Mouse (Mus musculus) kidney, postnatal 0 days (tissue): ENCODE data around the gene Slc2a1. TPM values are rescaled to one million over a fixed set of nuclear protein-coding genes. Genes with fewer than 3 reads are reported as not detected.

Source experiments
- ATAC-seq: fragments of 200-750 bp; cut with Nextera tagmentation; replicated peaks from 2 replicates; pipeline ENCODE4 v1.8.0; 2017; ENCODE audit warnings: low read depth, moderate number of reproducible peaks, moderate TSS enrichment, moderate library complexity; ENCODE audit not compliant: low FRiP score
- DNase-seq: peaks from one replicate; pipeline ENCODE4 v3.0.0-alpha.2; 2016; ENCODE audit warnings: low spot score
- H3K27ac ChIP-seq: fragments of 300-500 bp; sonication (generic); 2 replicates; pipeline ENCODE4 v1.5.1; 2014; ENCODE audit warnings: mild to moderate bottlenecking
- H3K27me3 ChIP-seq: fragments of 300-500 bp; sonication (generic); 2 replicates; pipeline ENCODE4 v1.6.1; 2014; ENCODE audit warnings: low read length, mixed read lengths; ENCODE audit not compliant: insufficient read depth
- H3K36me3 ChIP-seq: fragments of 300-500 bp; sonication (generic); 2 replicates; pipeline ENCODE4 v1.6.1; 2014; ENCODE audit warnings: low read length, mixed read lengths; ENCODE audit not compliant: insufficient read depth
- H3K4me1 ChIP-seq: fragments of 300-500 bp; sonication (generic); replicated peaks from 2 replicates; pipeline ENCODE4 v1.6.1; 2014; ENCODE audit warnings: antibody characterized with exemption, low read length, mixed read lengths; ENCODE audit not compliant: insufficient read depth
- H3K4me2 ChIP-seq: fragments of 300-500 bp; sonication (generic); 2 replicates; pipeline ENCODE4 v1.6.1; 2014; ENCODE audit warnings: mild to moderate bottlenecking, low read length, moderate library complexity, mixed read lengths
- H3K4me3 ChIP-seq: fragments of 300-500 bp; sonication (generic); replicated peaks from 2 replicates; pipeline ENCODE4 v1.5.1; 2014; ENCODE audit warnings: low read depth, low read length
- H3K9ac ChIP-seq: fragments of 300-500 bp; sonication (generic); 2 replicates; pipeline ENCODE4 v1.6.1; 2014; ENCODE audit warnings: low read depth, low read length
- H3K9me3 ChIP-seq: fragments of 300-500 bp; sonication (generic); replicated peaks from 2 replicates; pipeline ENCODE4 v1.6.1; 2016; ENCODE audit warnings: low read length, inconsistent platforms, mixed read lengths
- CTCF ChIP-seq: IDR thresholded peaks from 2 replicates; pipeline ENCODE4 v1.5.1; 2016; ENCODE audit warnings: antibody characterized with exemption, low read depth, mild to moderate bottlenecking, moderate library complexity
- WGBS: fragments of 180-500 bp; shearing (Covaris S2); extraction: QIAGEN DNeasy Blood & Tissue Kit; methylation state at CpG from one replicate; pipeline ENCODE4 v1.1.7; 2014; 5-methylcytosine and 5-hydroxymethylcytosine counted together
- polyA plus RNA-seq: library from polyadenylated mRNA; unstranded; fragments of >200 nt; fragmentation: Nextera tagmentation; extraction: Ambion mirVana; gene quantifications from 2 replicates; pipeline ENCODE4 v1.2.1, GENCODE M21; 2015

Gene Slc2a1
- polyA plus RNA-seq, 1 experiment from 2014 or later, result 58.0 TPM

GRCm38 (mm10) chr4:119071648-119072362 lies 36.7 kb upstream of the Slc2a1 start:
- DNase-seq, result no peak
- H3K4me3 ChIP-seq, result no peak overlapping the region
- TF ChIP-seq CTCF, result no peak
- H3K36me3 ChIP-seq, result no peaks in the 10 kb centered on the region
- no peak overlapping the region for H3K9ac ChIP-seq
- H3K27me3 ChIP-seq, result no peaks in the 10 kb centered on the region
- H3K4me1 ChIP-seq, result peaks cover 14% of the 10 kb centered on the region
- H3K27ac ChIP-seq, result peak overlapping the region; percentile 37; the same call in 1 of the 2 replicates
- ATAC-seq, result no peak
- WGBS, result 21% methylated on average over 19 of the region's 19 CpGs
- no peak overlapping the region for H3K4me2 ChIP-seq
- no peaks in the 10 kb centered on the region for H3K9me3 ChIP-seq

DNA sequence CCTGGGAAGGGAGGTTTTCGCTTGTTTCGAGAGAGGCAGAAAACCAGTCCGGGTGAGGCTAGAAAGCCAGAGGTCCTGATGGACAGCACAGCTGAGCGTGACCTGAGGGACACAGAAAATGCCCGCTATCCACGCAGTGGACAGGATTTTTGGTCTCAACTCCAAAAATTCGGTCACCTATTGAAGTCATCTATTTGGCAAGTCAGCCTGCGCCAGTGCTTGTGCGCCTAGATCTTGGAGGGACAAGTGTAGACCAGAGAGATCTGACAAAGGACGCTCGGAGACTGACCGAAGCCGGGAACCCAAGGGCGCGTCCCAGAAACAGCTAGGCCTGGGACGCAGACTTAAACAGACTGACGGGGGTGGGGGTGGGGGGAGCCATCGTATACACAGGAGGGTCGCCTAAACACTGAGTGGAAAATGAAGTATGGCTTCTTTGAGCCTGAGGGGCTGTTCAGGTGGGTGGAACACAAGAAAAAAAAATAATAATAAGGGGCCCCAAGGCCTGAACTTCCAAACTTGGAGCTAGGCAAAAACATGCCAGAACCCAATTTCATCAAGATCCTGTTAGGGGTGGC lies 36.1 kb upstream of the Slc2a1 start:
- Histone ChIP-seq H3K9ac (no peak overlapping the region), H3K27me3 (no peaks in the 10 kb centered on the region), H3K4me2 (peak overlapping the region; percentile 37), H3K27ac (peak overlapping the region; percentile 37; the same call in 1 of the 2 replicates), H3K4me3 (no peak overlapping the region), H3K4me1 (peaks cover 14% of the 10 kb centered on the region), H3K9me3 (no peaks in the 10 kb centered on the region), H3K36me3 (no peaks in the 10 kb centered on the region)
- no peak for DNase-seq
- ATAC-seq, result no peak
- TF ChIP-seq CTCF, result no peak
- 47% methylated on average over 19 of the region's 19 CpGs for WGBS

GRCm38 (mm10) chr4:119072941-119073451 lies 35.5 kb upstream of the Slc2a1 start:
- Histone ChIP-seq H3K4me2 (peak overlapping the region; percentile 37), H3K27ac (peak overlapping the region; percentile 37), H3K9ac (no peak overlapping the region), H3K36me3 (no peaks in the 10 kb centered on the region), H3K4me1 (peaks cover 14% of the 10 kb centered on the region), H3K27me3 (no peaks in the 10 kb centered on the region), H3K9me3 (no peaks in the 10 kb centered on the region), H3K4me3 (no peak overlapping the region)
- no peak for TF ChIP-seq CTCF
- DNase-seq (no peak), ATAC-seq (peak; percentile 67)
- WGBS, result 17% methylated on average over 27 of the region's 28 CpGs

- Histone ChIP-seq H3K4me1 (peaks cover 14% of the 10 kb centered on the region), H3K9ac (no peak overlapping the region), H3K4me2 (no peak overlapping the region), H3K27me3 (no peaks in the 10 kb centered on the region), H3K36me3 (no peaks in the 10 kb centered on the region), H3K4me3 (no peak overlapping the region), H3K9me3 (no peaks in the 10 kb centered on the region), H3K27ac (no peak overlapping the region)
- DNase-seq (no peak), ATAC-seq (no peak)
- TF ChIP-seq CTCF, result no peak
- 63% methylated on average over 2 of the region's 2 CpGs for WGBS
These were observed 34.9 kb upstream of the Slc2a1 start for GRCm38 (mm10) chr4:119073626-119074025.

DNA sequence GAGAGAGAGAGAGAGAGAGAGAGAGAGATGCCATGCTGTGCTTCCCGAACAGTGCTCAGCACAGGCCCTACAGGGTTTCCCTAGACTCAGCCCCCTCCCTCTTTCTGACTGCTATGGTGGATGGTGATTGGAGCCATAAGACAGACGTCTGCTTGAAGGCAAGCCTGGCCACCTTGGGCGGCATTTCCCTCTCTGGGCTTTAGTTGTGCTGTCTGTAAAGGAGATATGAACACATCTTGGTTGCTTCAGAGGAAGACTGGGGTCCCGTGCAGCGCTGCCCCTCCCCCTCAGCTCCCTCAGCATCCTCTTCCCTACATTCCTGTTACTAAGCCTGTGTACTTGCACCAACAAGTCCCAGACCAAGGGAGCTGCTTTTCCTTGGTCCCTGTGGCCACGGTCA lies 33.9 kb upstream of the Slc2a1 start:
- ATAC-seq, result no peak
- no peaks in the 10 kb centered on the region for H3K27me3 ChIP-seq
- no peak for DNase-seq
- TF ChIP-seq CTCF, result no peak
- 40% methylated on average over 6 of the region's 6 CpGs for WGBS
- H3K4me3 ChIP-seq, result no peak overlapping the region
- no peaks in the 10 kb centered on the region for H3K9me3 ChIP-seq
- peaks cover 14% of the 10 kb centered on the region for H3K4me1 ChIP-seq
- no peak overlapping the region for H3K27ac ChIP-seq
- no peak overlapping the region for H3K9ac ChIP-seq
- no peak overlapping the region for H3K4me2 ChIP-seq
- no peaks in the 10 kb centered on the region for H3K36me3 ChIP-seq

DNA sequence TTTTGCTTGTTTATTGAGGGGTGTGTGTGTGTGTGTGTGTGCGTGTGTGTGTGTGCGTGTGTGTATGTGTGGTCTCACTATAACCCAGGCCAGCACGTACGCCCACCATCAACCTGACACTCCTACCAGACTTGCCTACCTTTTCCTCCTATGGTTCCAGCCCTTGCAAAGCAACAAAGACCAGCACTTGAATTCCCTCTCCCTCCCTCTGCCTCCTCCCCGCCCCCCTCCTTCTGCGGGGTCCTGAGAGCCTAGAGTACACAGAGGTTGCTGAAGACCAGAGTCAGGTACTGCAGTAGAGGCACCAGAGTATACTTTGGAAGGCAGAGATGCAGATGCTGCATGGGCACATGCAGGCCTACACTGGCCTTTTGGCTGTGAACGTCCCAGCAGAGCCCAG lies 33.2 kb upstream of the Slc2a1 start:
- Histone ChIP-seq H3K27me3 (no peaks in the 10 kb centered on the region), H3K36me3 (no peaks in the 10 kb centered on the region), H3K9me3 (no peaks in the 10 kb centered on the region), H3K4me2 (no peak overlapping the region), H3K9ac (no peak overlapping the region), H3K27ac (no peak overlapping the region), H3K4me3 (no peak overlapping the region), H3K4me1 (peaks cover 14% of the 10 kb centered on the region)
- WGBS, result 62% methylated on average over 7 of the region's 7 CpGs
- no peak for TF ChIP-seq CTCF
- DNase-seq (no peak), ATAC-seq (no peak)
